Comparison of ENCODE assay signal across 8 mouse cellular contexts in the genomic region with DNA sequence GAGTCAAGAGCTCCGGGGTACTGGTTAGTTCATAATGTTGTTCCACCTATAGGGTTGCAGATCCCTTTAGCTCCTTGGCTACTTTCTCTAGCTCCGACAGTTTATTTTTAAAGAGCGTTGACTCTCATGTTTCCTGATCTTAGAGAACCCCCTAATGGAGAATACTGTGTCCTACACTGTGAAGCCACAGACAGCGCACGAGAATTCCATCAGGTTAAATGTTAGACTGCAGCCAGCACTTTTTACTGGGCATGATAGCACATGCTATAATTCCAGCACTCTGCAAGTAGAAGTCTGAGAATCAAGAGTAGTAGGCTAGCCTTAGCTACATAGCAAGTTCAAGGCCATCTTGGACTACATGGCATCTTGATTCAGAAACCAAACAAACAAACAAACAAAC. TPM values are rescaled to one million over a fixed set of nuclear protein-coding genes. Genes with fewer than 3 reads are reported as not detected.
DNase-seq lines count a peak whose midpoint lies in the region; ATAC-seq and TF ChIP-seq lines count a peak whose summit lies in the region.

No protein-coding gene starts in this region.

- no peak overlapping the region for H3K9ac ChIP-seq in forebrain, embryonic 13.5 days
- H3K9ac ChIP-seq in limb, embryonic 14.5 days (ENCODE audit: low read depth, low read length, severe bottlenecking): no peak overlapping the region

- peaks cover 10% of the 10 kb centered on the region; the same call in 1 of the 2 replicates for H3K4me1 ChIP-seq in forebrain, embryonic 13.5 days
- H3K4me1 ChIP-seq in limb, embryonic 14.5 days (ENCODE audit: control insufficient read depth, insufficient read depth, low read length): no peaks in the 10 kb centered on the region

- in situ Hi-C loops in Patski (cut with MboI; ENCODE audit: low pct_unique_long_range_greater_than_20kb): loop anchor here (5.0 to 25.0 kb wide), 3 partner anchors 47 to 322 kb away; no protein-coding TSS in a partner anchor

- DNase-seq in kidney, adult 8-10 months: peak; percentile 40 to 65
- no peak for DNase-seq in kidney, adult 18-20 months
- DNase-seq in Patski (ENCODE audit: low read depth, low spot score): no peak
- peak; percentile 70 for DNase-seq in limb, embryonic 14.5 days (ENCODE audit: low spot score)
- DNase-seq in retina, adult 2 months (ENCODE audit: low read depth, low spot score): peak; percentile 29
- no peak for DNase-seq in testis, postnatal 10 days (ENCODE audit: low spot score)
- no peak for DNase-seq in frontal cortex, postnatal 25 days (ENCODE audit: low spot score in 2 of 2)

- H3K4me2 ChIP-seq in forebrain, embryonic 13.5 days: no peak overlapping the region
- H3K4me2 ChIP-seq in limb, embryonic 14.5 days (replicated peaks; ENCODE audit: low read depth, low read length, severe bottlenecking): no peak overlapping the region

- CTCF ChIA-PET in Patski (lab: Charles Lee): interaction anchor here (0.7 to 5.6 kb wide), 20 partner anchors 8 to 561 kb away, joined by 3 to 67 read pairs (median 6); no protein-coding TSS in a partner anchor

- H3K36me3 ChIP-seq in forebrain, embryonic 13.5 days (ENCODE audit: poor library complexity, severe bottlenecking): no peaks in the 10 kb centered on the region
- H3K36me3 ChIP-seq in limb, embryonic 14.5 days (ENCODE audit: control insufficient read depth, insufficient read depth, low read length): no peaks in the 10 kb centered on the region

- POLR2A ChIA-PET in Patski (lab: Charles Lee): interaction anchor here (1.2 kb wide), 1 partner anchor 57 kb away, joined by 3 read pairs; no protein-coding TSS in a partner anchor

- WGBS in forebrain, embryonic 13.5 days: 35% methylated on average over 5 of the region's 5 CpGs
- WGBS in limb, embryonic 14.5 days: 36% methylated on average over 5 of the region's 5 CpGs

- H3K4me3 ChIP-seq in forebrain, embryonic 13.5 days: no peak overlapping the region
- no peak overlapping the region for H3K4me3 ChIP-seq in limb, embryonic 14.5 days (replicated peaks; ENCODE audit: low read length)

- no peaks in the 10 kb centered on the region for H3K27me3 ChIP-seq in Patski
- H3K27me3 ChIP-seq in forebrain, embryonic 13.5 days: no peaks in the 10 kb centered on the region
- H3K27me3 ChIP-seq in limb, embryonic 14.5 days (ENCODE audit: control insufficient read depth, insufficient read depth, low read length): no peaks in the 10 kb centered on the region

- peak; percentile 83 for TF ChIP-seq CTCF in Patski (IDR thresholded peaks at IDR 0.05)

- no peak for TF ChIP-seq POLR2A in limb, embryonic 14.5 days (IDR thresholded peaks at IDR 0.05; ENCODE audit: borderline replicate concordance, extremely low read depth, insufficient read depth, insufficient read length)

- no peak overlapping the region for H3K27ac ChIP-seq in forebrain, embryonic 13.5 days
- H3K27ac ChIP-seq in limb, embryonic 14.5 days (replicated peaks; ENCODE audit: low read depth, low read length): no peak overlapping the region

- peak; percentile 45 for ATAC-seq in Patski
- ATAC-seq in forebrain, embryonic 13.5 days: peak; percentile 86
- peak; percentile 72 for ATAC-seq in limb, embryonic 14.5 days (ENCODE audit: low FRiP score, low read depth)

- H3K9me3 ChIP-seq in forebrain, embryonic 13.5 days (replicated peaks): no peaks in the 10 kb centered on the region
- H3K9me3 ChIP-seq in limb, embryonic 14.5 days (ENCODE audit: control insufficient read depth, low read length): no peaks in the 10 kb centered on the region

RNA-seq across cellular contexts. Expression of a gene that starts 24.8 kb away (rescaled TPM):
- 54.8 TPM for polyA plus RNA-seq in Patski (2021)
- polyA plus RNA-seq in forebrain, embryonic 13.5 days (2015; fragmentation: Nextera tagmentation; extraction: Ambion mirVana): 25.0 and 28.9 TPM in 2 replicates
- polyA plus RNA-seq in limb, embryonic 14.5 days (2012; rRNA removed): 22.7 and 27.8 TPM in 2 replicates
- 34.5 and 35.1 TPM in 2 replicates for polyA plus RNA-seq in limb, embryonic 14.5 days (2014; fragmentation: Nextera tagmentation; extraction: Ambion mirVana)

Comparison
In these comparisons a context has a peak if more than half of its experiments do, and no peak if none do; other contexts are left out.
1. DNase-seq: peak in kidney, adult 8-10 months (2 of 2), limb, embryonic 14.5 days (single experiment) and retina, adult 2 months (single experiment); none in kidney, adult 18-20 months (single experiment), Patski (single experiment), testis, postnatal 10 days (single experiment) and frontal cortex, postnatal 25 days (0 of 2).
2. Peak in every context shown above with its lines, with median percentiles within 50 percentile points of each other: ATAC-seq.